Mouse (Mus musculus) heart, embryonic 16.5 days (tissue): ENCODE data around the gene Psmd11. TPM values are rescaled to one million over a fixed set of nuclear protein-coding genes. Genes with fewer than 3 reads are reported as not detected.

Source experiments
- ATAC-seq: fragments of 200-750 bp; cut with Nextera tagmentation; replicated peaks from 2 replicates; pipeline ENCODE4 v1.8.0; 2017; ENCODE audit warnings: moderate number of reproducible peaks; ENCODE audit not compliant: insufficient read depth, low FRiP score; ENCODE audit errors: extremely low read depth
- H3K27ac ChIP-seq: fragments of 300-500 bp; sonication (generic); 2 replicates; pipeline ENCODE4 v1.5.1; 2014; ENCODE audit warnings: mild to moderate bottlenecking, low read length, control low read depth, moderate library complexity
- H3K27me3 ChIP-seq: fragments of 300-500 bp; sonication (generic); 2 replicates; pipeline ENCODE4 v1.6.1; 2014; ENCODE audit warnings: low read length, mixed read lengths; ENCODE audit not compliant: control insufficient read depth, insufficient read depth
- H3K36me3 ChIP-seq: fragments of 300-500 bp; sonication (generic); 2 replicates; pipeline ENCODE4 v1.6.1; 2014; ENCODE audit not compliant: control insufficient read depth, insufficient read depth
- H3K4me1 ChIP-seq: fragments of 300-500 bp; sonication (generic); 2 replicates; pipeline ENCODE4 v1.6.1; 2014; ENCODE audit warnings: low read length, mixed read lengths; ENCODE audit not compliant: control insufficient read depth, insufficient read depth
- H3K4me2 ChIP-seq: fragments of 300-500 bp; sonication (generic); 2 replicates; pipeline ENCODE4 v1.6.1; 2014; ENCODE audit warnings: low read depth, mild to moderate bottlenecking, control low read depth, low read length
- H3K4me3 ChIP-seq: fragments of 300-500 bp; sonication (generic); 2 replicates; pipeline ENCODE4 v1.5.1; 2014; ENCODE audit warnings: mild to moderate bottlenecking, control low read depth, low read length
- H3K9ac ChIP-seq: fragments of 300-500 bp; sonication (generic); 2 replicates; pipeline ENCODE4 v1.6.1; 2014; ENCODE audit warnings: low read length, control low read depth
- H3K9me3 ChIP-seq: fragments of 300-500 bp; sonication (generic); replicated peaks from 2 replicates; pipeline ENCODE4 v1.6.1; 2016; ENCODE audit warnings: low read length; ENCODE audit not compliant: control insufficient read depth
- WGBS: fragments of 180-500 bp; shearing (Covaris S2); extraction: QIAGEN DNeasy Blood & Tissue Kit; methylation state at CpG from one replicate; pipeline ENCODE4 v1.1.7; 2014; 5-methylcytosine and 5-hydroxymethylcytosine counted together
- polyA plus RNA-seq: library from polyadenylated mRNA; unstranded; fragments of >200 nt; fragmentation: Nextera tagmentation; extraction: Ambion mirVana; gene quantifications from 2 replicates; pipeline ENCODE4 v1.2.1, GENCODE M21; 2015

The Psmd11 gene
- polyA plus RNA-seq, 1 experiment from 2014 or later = 197 TPM

GRCm38 (mm10) chr11:80485120-80485551 lies 56.7 kb downstream of the Psmd11 start:
- ATAC-seq = no peak
- peaks cover 17% of the 10 kb centered on the region for H3K4me1 ChIP-seq
- H3K4me2 ChIP-seq = no peak overlapping the region
- H3K9me3 ChIP-seq = no peaks in the 10 kb centered on the region
- no peaks in the 10 kb centered on the region for H3K36me3 ChIP-seq
- WGBS = 84% methylated on average over 9 of the region's 9 CpGs
- no peaks in the 10 kb centered on the region for H3K27me3 ChIP-seq
- no peak overlapping the region for H3K27ac ChIP-seq
- H3K9ac ChIP-seq = no peak overlapping the region
- no peak overlapping the region for H3K4me3 ChIP-seq

- H3K9me3 ChIP-seq = no peaks in the 10 kb centered on the region
- ATAC-seq = no peak
- no peak overlapping the region for H3K4me2 ChIP-seq
- H3K27ac ChIP-seq = no peak overlapping the region
- H3K9ac ChIP-seq = no peak overlapping the region
- peaks cover 21% of the 10 kb centered on the region for H3K4me1 ChIP-seq
- H3K4me3 ChIP-seq = no peak overlapping the region
- H3K27me3 ChIP-seq = no peaks in the 10 kb centered on the region
- WGBS = 51% methylated on average over 10 of the region's 10 CpGs
- no peaks in the 10 kb centered on the region for H3K36me3 ChIP-seq
Observed at GRCm38 (mm10) chr11:80485622-80486206, 57.3 kb downstream of the Psmd11 start.

- no peaks in the 10 kb centered on the region for H3K27me3 ChIP-seq
- H3K4me1 ChIP-seq = peaks cover 26% of the 10 kb centered on the region
- H3K4me3 ChIP-seq = no peak overlapping the region
- WGBS = 81% methylated on average over 15 of the region's 15 CpGs
- no peak overlapping the region for H3K4me2 ChIP-seq
- no peaks in the 10 kb centered on the region for H3K9me3 ChIP-seq
- H3K36me3 ChIP-seq = no peaks in the 10 kb centered on the region
- ATAC-seq = no peak
- no peak overlapping the region for H3K9ac ChIP-seq
- H3K27ac ChIP-seq = no peak overlapping the region
Observed at GRCm38 (mm10) chr11:80487904-80488587, 59.6 kb downstream of the Psmd11 start.

GRCm38 (mm10) chr11:80489172-80489881 lies 60.9 kb downstream of the Psmd11 start:
- no peak overlapping the region for H3K4me2 ChIP-seq
- no peaks in the 10 kb centered on the region for H3K27me3 ChIP-seq
- WGBS = 49% methylated on average over 12 of the region's 12 CpGs
- no peak overlapping the region for H3K27ac ChIP-seq
- H3K9me3 ChIP-seq = no peaks in the 10 kb centered on the region
- no peaks in the 10 kb centered on the region for H3K36me3 ChIP-seq
- H3K4me3 ChIP-seq = no peak overlapping the region
- H3K9ac ChIP-seq = no peak overlapping the region
- peaks cover 26% of the 10 kb centered on the region for H3K4me1 ChIP-seq
- ATAC-seq = no peak

- H3K4me3 ChIP-seq = no peak overlapping the region
- peaks cover 26% of the 10 kb centered on the region for H3K4me1 ChIP-seq
- H3K9me3 ChIP-seq = no peaks in the 10 kb centered on the region
- WGBS = 51% methylated on average over 5 of the region's 5 CpGs
- no peak overlapping the region for H3K9ac ChIP-seq
- ATAC-seq = no peak
- no peak overlapping the region for H3K4me2 ChIP-seq
- no peaks in the 10 kb centered on the region for H3K27me3 ChIP-seq
- H3K27ac ChIP-seq = no peak overlapping the region
- no peaks in the 10 kb centered on the region for H3K36me3 ChIP-seq
Observed at GRCm38 (mm10) chr11:80489882-80490196, 61.4 kb downstream of the Psmd11 start.

GRCm38 (mm10) chr11:80490831-80491230 lies 62.4 kb downstream of the Psmd11 start:
- Histone ChIP-seq H3K9ac (no peak overlapping the region), H3K4me1 (peaks cover 25% of the 10 kb centered on the region), H3K9me3 (no peaks in the 10 kb centered on the region), H3K27me3 (no peaks in the 10 kb centered on the region), H3K27ac (no peak overlapping the region), H3K36me3 (no peaks in the 10 kb centered on the region), H3K4me3 (no peak overlapping the region), H3K4me2 (no peak overlapping the region)
- peak; percentile 73 for ATAC-seq
- WGBS = 53% methylated on average over 10 of the region's 10 CpGs

GRCm38 (mm10) chr11:80493186-80493585 lies 64.8 kb downstream of the Psmd11 start:
- no peak overlapping the region for H3K27ac ChIP-seq
- H3K9me3 ChIP-seq = no peaks in the 10 kb centered on the region
- peaks cover 22% of the 10 kb centered on the region for H3K4me1 ChIP-seq
- no peak overlapping the region for H3K4me2 ChIP-seq
- H3K27me3 ChIP-seq = no peaks in the 10 kb centered on the region
- no peaks in the 10 kb centered on the region for H3K36me3 ChIP-seq
- 82% methylated on average over 5 of the region's 5 CpGs for WGBS
- H3K9ac ChIP-seq = no peak overlapping the region
- no peak overlapping the region for H3K4me3 ChIP-seq
- no peak for ATAC-seq

- Histone ChIP-seq H3K9ac (no peak overlapping the region), H3K9me3 (no peaks in the 10 kb centered on the region), H3K4me1 (peaks cover 29% of the 10 kb centered on the region), H3K4me3 (no peak overlapping the region), H3K27me3 (no peaks in the 10 kb centered on the region), H3K4me2 (no peak overlapping the region), H3K27ac (no peak overlapping the region), H3K36me3 (no peaks in the 10 kb centered on the region)
- ATAC-seq = no peak
- 90% methylated on average over 9 of the region's 9 CpGs for WGBS
Observed at GRCm38 (mm10) chr11:80494852-80495251, 66.4 kb downstream of the Psmd11 start.

- no peak for ATAC-seq
- WGBS = 95% methylated on average over 6 of the region's 6 CpGs
- Histone ChIP-seq H3K27ac (no peak overlapping the region), H3K9me3 (no peaks in the 10 kb centered on the region), H3K4me1 (peaks cover 25% of the 10 kb centered on the region), H3K4me2 (no peak overlapping the region), H3K9ac (no peak overlapping the region), H3K4me3 (no peak overlapping the region), H3K36me3 (no peaks in the 10 kb centered on the region), H3K27me3 (no peaks in the 10 kb centered on the region)
Observed at GRCm38 (mm10) chr11:80495972-80496371, 67.6 kb downstream of the Psmd11 start.
